Mouse (Mus musculus) MEL-GATA-1-ER (cell line): ENCODE measurements around the gene Btbd16.
A peak's percentile ranks its signal among the peaks of the same experiment; 100 is the strongest.

Experiments
- DNase-seq: peaks from one replicate; pipeline ENCODE4 v3.0.0-alpha.2; 2012; ENCODE audit warnings: low read depth; ENCODE audit errors: extremely low read depth

Gene Btbd16

GRCm38 (mm10) chr7:130815601-130816000 is 41.7 kb downstream of the Btbd16 start:
- DNase-seq: no peak

DNA sequence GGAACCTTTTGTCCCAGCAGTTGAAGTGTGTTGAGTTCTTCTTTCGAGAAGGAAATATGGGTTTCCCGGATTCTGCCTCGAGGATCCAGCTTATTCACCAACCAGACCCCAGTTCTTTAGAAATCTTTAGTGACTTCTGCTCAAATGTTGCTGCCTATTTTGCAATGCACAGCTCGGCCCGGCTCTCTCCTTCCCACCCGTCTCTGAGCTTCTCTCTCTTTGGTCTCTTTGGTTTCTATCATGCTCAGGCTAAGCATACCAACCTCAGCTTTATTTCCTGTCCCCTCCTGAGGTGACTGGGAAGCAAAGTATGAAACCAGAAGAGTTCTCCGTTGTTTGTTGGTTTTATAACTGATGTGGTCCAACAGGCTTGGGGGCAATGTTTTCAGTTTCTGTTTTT is 42.4 kb downstream of the Btbd16 start:
- no peak for DNase-seq

DNA sequence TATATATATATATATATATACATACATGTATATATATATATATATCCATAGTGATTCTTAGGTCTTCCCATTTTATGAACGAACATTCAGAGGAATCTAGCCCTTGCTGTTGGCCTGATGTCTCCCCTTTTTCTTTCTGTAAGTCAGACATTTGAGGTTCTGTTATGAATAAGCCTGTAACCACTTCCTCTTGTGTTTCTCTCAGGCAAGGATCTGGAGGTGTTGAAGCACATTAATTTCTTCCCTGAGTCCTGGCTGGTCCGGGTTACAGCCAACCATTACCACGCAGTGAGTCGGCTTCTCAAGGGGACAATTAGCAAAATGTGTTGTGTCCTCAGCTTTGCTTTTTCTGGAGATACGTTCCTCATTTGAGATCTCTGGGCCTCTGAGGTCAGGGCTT is 44.9 kb downstream of the Btbd16 start:
- DNase-seq: no peak

DNA sequence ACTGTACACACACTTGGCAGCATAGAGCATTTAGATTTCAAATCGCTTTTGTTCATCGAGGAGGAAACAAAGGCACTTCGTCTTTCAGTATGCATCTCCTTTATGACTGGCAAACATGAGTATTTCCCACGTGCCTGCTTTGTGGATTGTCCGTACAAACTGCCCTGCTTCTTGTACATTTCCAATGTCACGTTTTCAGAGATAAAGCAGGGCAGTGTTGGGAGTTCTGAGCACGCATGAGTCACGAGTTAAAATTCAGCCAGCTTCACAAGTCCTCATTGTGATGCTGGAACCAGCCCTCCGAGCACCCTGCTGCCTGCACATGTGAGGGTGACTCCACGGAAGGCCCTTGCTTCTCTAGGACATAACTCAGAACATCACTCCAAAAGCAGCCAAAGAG is 45.8 kb downstream of the Btbd16 start:
- DNase-seq: no peak

DNA sequence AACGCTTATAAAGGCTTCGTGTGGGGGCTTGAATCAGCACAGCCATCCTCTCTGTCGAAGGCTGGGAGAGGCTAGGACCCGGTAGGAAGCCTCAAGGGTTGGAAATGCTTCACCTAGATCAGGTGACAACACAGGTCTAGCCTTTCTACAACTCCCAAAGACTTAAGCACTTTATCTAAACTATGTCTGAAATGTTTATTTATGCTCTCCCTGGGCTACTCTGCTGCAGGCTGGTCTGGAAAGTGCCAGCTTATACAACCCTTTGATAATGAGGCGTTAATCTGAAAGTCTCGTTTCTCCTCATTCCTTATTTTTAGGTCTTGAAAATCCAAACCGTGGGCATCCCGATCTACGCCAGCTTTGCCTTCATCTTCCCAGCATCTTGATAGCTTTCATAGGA is 50.1 kb downstream of the Btbd16 start:
- DNase-seq: no peak

DNA sequence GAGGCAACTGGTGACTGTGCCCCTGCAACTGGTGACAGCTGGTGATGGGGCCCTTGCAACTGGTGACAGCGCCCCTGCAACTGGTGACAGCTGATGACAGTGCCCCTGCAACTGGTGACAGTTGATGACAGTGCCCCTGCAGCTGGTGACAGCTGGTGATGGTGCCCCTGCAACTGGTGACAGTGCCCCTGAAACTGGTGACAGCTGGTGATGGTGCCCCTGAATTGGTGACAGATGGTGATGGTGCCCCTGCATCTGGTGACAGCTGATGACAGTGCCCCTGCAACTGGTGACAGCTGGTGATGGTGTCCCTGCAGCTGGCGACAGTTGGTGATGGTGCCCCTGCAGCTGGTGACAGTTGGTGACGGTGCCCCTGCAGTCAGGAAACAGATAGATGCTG is 52.5 kb downstream of the Btbd16 start:
- DNase-seq: no peak

- DNase-seq: no peak
These were observed 53.6 kb downstream of the Btbd16 start for GRCm38 (mm10) chr7:130827431-130827830.

GRCm38 (mm10) chr7:130827844-130828403 is 54.1 kb downstream of the Btbd16 start:
- DNase-seq: no peak

- DNase-seq: no peak
These were observed 54.6 kb downstream of the Btbd16 start for GRCm38 (mm10) chr7:130828475-130828874.

DNA sequence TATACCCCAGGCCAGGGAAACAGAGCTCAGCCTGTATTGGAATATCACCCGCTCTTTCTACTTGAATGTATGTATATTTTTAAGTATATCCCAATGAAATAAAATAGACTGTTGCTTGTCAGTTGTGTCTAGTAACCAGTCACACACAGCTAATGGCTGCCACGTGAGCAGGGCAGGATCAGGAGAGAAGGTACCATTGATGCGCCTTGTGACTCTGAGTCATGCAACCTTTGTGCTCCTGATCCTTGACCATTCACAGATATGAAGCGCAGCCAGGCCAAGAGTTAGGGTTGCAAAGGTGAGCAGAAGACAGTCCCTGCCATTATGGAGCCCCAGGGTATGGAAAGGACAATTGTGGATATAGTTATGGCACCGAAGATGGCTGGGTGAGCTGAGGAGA is 57.7 kb downstream of the Btbd16 start:
- DNase-seq: no peak

DNA sequence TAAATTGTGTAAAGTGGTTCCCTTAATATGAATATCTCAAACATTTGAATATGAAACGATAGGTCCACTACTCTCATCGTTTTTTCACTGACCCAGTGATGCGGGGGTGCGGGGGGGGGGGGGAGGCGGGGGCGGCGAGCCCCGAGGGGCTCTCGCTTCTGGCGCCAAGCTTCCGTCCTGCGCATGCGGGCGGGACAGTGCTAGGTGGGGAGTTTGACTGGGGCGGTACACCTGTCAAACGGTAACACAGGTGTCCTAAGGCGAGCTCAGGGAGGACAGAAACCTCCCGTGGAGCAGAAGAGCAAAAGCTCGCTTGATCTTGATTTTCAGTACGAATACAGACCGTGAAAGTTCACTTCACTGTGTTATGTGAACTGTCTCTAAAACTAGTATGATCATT is 60.4 kb downstream of the Btbd16 start:
- peak; percentile 83 for DNase-seq

- no peak for DNase-seq
These were observed 61.3 kb downstream of the Btbd16 start for GRCm38 (mm10) chr7:130834958-130835861.

DNA sequence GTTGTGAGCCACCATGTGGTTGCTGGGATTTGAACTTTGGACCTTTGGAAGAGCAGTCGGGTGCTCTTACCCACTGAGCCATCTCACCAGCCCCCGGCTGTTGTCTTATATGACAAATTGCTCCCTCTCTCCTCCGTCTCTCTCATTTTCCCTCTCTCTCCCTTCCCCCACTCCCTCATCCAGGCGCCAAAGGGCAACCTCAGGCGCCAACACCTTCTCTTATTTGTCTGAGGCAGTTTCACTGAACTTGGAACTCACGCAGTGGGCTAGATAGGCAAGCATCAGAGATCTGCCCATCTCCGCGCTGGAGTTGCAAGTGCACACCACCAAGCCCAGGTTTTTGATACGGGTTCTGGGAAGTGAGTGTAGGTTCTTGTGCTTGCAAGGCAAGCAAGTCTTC is 62.2 kb downstream of the Btbd16 start:
- no peak for DNase-seq

DNA sequence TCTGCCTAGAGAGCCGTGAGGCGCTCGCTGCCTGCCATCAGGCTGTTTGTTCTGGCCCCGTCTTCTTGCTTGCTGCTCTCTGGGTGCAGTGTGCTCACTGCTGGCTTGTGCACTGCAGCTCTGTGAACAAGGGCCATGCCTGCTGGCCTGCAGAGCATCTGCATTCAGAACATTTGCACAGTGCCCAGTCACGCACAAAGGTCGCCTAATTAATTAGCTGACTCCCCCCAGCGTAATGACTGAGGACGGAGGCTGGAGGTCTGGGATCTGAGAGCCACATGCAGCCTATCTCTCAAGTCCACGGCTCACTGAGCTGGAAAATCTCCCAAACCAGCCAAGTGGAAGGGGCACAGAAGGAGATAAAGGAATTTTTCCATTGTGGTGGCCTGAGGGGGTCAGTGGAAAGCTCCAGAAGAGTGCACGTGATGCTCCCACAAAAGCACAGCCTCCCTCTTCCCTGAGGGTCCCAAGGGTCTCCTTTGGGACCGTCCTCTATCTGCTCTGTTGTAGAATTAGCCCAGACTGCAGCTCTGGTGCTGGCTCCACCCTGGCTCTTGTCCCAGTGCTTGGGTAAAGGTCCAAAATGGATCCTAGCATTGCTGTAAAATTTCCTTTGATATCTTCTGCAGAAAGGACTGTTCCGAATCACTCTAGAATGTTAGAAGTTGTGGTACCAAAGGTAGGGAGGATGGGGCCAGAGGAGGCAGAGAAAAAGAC is 64.2 kb downstream of the Btbd16 start:
- no peak for DNase-seq

DNA sequence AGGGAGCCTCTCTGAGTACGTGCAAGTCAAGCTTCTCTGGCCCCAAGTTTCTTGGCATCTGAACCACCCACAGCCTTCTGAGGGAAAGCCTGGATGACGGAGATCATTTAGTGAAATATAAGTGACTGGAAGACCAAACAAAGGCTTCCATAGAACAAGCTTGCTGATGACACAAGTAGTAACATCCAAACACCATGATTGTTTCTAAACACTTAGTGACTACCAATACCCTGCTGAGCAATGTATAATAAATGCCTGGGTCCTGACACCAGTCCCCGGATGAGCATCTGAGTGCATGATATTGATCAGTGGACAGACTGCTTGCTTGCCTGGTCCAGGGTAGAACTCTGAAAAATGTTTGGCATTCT is 64.8 kb downstream of the Btbd16 start:
- DNase-seq: no peak

DNA sequence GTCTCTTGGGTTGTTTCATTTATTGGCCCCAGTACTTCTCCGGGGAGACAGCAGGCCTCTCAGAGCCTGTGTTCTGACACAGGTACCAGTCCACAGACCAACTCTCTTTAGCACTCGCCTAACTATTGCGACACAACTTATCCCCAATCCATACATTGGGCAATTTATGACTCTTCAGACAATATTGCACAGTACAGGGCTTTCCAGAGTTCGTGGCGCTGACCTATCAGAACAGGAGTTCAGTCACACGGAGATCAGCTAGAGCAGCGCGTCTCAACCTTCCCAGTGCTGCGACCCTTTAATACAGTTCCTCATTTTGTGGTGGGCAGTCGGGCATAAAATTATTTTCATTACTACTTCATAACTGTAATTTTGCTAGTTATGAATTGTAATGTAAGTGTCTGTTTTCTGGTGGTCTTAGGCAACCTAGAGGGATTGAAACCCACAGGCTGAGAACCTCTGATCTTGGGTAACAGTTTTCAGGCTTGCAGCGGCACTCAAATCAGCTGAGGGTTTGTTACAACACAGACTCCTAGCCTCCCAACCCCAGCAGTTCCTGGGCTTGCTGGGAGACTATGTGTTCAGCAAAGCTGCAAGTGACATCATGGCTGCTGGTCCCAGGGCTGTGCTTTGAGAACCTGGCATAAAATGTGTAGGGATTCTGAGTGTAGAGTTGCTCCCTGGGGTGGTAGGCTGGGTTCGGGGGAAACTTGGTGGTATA is 65.7 kb downstream of the Btbd16 start:
- DNase-seq: no peak

DNA sequence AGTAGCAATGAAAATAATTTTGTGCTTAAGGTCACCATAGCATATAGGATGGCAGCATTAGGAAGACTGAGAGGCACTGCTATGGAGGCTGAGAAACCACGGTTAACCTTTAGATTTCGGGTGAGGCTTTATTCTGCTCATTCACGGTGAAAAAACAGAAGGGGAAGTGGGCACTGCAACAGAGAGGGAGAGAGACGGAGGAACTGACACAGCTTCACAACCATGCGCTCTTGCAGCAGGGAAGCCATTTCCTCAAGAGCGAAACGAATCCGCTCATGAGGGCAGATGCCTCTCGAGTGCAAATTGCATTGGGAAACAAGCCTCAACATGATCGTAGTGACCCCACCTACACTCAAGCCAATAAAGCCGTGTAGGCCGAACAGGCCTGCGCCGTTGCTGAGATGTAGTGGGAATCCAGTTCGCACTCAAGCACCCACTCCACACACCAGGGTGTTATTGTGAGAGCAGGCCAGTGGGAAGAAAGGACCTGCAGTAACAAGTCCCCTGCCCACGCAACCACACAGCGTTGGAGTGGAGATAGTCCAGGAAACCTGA is 73.4 kb downstream of the Btbd16 start:
- DNase-seq: no peak

DNA sequence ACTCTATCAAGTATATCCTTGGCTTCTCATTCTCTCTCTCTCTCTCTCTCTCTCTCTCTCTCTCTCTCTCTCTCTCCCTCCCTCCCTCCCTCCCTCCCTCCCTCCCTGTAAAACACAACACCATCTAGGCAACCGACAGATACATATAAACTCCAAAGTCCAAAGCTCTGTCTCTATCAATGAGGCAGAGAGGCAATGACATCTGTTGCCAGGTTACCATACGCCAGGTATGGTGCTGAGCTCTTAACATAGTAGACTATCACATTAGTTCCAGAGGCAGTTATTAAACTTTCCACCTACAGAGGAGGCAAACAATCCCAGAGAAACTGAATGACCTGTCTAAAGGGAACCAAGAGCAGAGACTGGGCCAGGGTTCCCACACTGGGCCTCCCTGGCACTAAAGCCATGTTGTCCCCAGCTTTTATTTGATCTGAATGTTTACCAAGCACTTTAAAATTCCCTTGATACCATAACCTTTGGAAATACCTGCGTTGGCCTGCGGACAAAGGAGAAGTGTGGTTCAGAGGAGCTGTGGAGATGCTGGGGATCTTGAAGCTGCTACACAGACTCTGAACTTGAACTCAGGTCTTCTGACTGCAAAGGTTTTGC is 80.9 kb downstream of the Btbd16 start:
- DNase-seq: no peak

DNA sequence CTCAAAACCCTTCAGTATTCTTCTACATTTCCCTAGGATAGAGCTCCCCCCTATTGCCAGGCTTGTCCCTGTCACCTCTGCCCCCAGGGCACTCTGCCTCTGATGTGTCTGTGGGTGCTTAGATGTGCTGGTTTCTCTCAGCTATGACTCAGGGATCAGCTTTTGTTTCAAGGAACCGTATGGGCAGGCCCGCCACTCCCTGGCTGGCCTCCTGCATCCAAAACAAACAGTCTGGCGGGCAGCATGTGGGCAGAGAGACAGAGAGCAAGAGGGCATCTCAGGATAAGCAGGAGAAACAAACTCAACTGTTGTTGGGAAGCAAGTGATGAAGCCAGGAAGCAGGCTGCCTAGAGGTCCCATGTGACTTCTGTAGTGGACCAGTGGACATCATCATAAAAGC is 81.8 kb downstream of the Btbd16 start:
- DNase-seq: no peak

DNA sequence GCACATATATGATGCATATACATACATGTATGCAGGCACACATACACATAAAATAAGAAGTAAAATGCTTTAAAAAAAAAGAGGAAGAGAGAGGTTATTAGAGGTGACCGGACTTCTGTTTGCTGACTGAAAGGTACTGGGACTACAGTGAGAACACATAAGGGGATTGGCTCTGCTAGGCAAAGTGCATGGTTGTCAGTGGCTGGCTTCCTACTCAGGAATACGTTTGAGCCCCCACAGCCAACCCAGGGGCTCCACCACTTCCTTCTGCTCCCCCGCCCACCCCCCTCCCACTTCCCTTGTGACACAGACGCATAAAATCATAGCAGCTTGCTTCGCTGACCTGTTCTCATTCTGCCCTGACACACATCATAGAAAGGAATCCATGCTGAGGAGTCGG is 84.1 kb downstream of the Btbd16 start:
- no peak for DNase-seq

- no peak for DNase-seq
These were observed 86.1 kb downstream of the Btbd16 start for GRCm38 (mm10) chr7:130859926-130860325.
